Mouse (Mus musculus) ovary, adult 18-20 months (tissue): ENCODE measurements around the gene Acrbp.

ENCODE experiments used
- DNase-seq: peaks from one replicate; pipeline ENCODE4 v3.0.0; 2022; ENCODE audit warnings: low spot score, mixed read lengths

The Acrbp gene

DNA sequence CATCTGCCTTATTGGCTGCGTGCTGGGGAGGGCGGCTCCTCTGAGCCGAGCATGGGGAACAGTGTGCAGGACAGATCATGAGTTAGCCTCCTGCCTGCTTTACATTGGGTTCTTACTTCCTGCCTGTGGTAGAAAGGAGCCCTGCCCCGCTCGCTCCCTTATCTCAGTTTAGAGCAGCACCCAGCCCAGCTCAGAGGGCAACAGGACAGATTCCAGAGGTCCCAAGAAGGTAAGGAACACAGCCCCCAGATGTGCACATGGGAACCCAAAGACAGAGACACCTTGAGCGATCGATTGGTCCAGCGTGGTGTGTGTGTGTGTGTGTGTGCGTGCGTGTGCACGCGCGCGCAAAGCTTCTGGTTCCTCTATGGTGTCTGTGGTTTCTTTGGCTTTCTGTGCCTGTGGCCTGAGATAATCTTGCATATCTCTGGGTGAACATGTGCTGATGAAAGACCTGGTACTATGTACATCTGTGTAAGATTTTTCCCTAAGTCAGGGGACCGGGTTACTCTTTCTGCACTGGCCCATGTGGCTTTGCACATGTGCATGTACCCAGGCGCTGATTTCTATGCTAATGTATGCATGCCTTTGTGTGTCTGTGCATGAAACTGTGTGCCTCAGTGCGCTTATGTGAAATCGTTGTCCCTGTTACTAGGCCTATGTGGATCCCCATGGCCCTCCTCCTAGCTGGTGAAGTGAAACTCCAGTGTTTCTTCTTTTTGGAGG is 21.8 kb downstream of the Acrbp start:
- no peak for DNase-seq

DNA sequence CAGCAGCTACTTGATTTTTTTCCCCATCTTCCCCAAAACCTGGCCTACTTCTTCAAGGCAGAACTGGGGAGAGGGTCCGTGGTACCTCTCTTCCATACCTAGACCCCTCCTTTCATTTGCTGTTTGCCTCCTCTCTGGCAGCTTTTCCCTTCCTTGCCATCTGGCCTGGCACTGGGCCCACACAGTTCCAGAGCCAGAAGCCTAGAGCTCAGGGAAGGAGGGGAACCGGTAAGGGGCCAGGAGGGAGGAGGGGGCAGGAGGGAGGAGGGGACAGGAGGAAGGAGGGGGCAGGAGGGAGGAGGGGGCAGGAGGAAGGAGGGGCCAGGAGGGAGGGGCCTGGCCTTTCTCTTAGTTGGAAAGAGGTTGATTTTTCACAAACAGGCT is 22.4 kb downstream of the Acrbp start:
- no peak for DNase-seq

DNA sequence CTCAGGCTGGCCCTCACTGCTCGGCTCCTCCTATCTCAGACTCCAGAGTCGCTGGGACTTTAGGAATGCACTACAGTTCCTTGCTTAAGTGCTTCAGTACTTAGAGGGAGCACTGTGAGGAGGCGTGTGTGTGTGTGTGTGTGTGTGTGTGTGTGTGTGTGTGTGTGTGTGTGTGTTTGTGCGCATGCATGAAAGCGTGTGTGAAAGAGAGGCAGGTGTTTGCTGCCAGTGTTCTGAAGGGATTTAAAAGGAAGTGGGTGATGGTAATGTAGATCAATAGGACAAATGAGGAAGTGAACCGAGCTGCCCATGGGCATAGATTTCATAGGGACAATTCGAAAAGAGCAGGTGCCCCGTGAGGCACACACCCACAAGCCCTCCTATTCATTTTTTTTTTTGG is 24.3 kb downstream of the Acrbp start:
- DNase-seq = no peak

DNA sequence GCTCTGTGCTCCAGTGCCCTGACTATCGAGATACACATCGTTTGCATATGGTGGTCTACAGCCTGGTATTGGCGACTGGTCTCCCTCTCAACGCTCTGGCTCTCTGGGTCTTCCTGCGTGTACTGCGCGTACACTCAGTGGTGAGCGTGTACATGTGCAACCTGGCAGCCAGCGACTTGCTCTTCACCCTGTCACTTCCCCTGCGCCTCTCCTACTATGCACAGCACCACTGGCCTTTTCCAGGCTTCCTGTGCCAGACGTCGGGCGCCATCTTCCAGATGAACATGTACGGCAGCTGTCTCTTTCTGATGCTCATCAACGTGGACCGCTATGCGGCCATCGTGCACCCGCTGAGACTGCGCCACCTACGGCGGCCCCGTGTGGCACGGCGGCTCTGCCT is 31.9 kb downstream of the Acrbp start:
- DNase-seq = no peak

DNA sequence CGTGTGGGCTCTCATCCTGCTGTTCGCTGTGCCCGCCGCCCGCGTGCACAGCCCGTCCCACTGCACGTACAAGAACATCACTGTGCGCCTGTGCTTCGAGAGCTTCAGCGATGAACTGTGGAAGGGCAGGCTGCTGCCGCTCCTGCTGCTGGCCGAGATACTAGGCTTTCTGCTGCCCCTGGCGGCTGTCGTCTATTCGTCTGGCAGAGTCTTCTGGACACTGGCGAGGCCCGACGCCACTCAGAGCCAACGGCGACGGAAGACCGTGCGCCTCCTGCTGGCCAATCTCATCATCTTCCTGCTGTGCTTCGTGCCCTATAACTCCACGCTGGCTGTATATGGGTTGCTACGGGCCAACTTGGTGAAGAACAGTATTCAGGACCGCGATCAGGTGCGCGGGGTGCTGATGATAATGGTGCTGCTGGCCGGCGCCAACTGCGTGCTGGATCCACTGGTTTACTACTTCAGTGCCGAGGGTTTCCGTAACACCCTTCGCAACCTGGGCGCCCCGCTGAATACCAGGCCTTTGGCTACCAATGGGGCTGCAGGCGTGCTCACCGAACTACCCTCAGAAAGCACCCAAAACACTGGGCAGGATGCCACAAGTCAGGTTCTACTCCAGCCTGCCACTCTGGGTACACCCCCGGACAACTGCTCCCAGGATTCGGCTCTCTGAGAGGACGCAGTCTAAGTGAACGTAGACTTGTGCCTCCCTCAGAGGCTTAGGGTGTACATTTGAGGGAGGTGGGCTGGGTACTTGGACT is 32.5 kb downstream of the Acrbp start:
- peak; percentile 88 for DNase-seq

DNA sequence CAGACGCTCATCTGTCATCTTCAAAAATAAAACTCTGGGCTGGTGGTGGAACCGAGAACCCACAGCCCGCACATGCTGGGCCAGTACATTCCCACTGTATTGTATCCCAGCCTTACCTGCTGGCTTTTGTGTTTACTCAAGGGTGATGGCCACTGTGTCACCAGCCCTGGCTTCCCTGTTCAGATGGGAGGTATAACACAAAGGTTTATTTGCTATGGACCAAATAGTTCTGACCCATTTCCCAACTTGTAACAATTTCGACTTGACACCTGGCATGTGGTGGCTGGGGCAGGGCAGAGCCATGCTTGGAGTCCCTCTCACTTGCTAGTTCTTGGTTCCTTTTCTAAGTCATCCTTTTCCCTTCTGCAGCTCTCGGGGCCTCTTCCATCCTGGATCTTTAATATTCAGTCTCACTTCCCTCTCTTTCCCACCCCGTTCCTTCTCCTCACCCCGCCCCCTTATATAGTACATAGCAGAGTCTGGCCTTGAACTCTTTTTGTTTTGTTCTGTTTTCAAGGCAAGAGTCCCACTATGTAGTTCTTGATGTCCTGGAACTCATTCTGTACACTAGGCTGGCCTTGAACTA is 33.4 kb downstream of the Acrbp start:
- DNase-seq = no peak

DNA sequence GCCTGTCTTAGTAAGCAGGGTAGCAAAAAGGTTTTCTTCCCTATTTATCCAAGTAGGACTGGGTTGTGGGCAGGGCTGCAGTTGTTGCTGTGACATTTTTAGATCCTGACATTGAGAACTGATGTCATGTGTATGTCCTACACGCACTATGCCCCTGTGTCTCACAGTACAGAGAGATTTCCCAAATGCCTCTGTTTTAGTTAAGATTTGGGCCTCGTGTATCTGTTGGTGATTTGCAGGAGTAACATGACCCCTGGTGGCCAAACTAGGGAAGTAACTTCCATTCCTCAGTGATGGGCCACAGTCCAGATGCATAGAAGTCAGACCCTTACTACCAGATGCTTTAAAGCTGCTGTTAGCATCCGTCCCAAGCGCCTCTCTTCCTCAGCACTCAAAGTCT is 34.9 kb downstream of the Acrbp start:
- DNase-seq = peak; percentile 46

DNA sequence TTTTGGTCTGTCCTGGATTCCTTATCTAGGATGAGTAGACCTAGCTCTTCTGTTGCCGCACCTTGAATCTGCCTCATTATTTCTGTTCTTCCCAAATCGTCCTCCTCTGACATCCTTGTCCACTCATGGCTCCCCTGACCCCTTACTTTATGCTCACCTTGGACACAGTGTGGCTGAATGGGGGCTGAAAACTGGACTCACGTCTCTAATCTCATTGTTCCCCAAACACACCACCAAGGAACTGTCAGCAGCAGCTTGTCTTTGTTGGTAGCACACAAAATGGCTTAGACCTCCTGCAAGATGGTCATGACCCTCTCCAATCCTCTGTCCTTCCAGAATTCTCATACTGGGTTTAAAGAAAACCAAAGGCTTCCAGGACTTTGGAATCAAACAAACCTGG is 38.4 kb downstream of the Acrbp start:
- no peak for DNase-seq

DNA sequence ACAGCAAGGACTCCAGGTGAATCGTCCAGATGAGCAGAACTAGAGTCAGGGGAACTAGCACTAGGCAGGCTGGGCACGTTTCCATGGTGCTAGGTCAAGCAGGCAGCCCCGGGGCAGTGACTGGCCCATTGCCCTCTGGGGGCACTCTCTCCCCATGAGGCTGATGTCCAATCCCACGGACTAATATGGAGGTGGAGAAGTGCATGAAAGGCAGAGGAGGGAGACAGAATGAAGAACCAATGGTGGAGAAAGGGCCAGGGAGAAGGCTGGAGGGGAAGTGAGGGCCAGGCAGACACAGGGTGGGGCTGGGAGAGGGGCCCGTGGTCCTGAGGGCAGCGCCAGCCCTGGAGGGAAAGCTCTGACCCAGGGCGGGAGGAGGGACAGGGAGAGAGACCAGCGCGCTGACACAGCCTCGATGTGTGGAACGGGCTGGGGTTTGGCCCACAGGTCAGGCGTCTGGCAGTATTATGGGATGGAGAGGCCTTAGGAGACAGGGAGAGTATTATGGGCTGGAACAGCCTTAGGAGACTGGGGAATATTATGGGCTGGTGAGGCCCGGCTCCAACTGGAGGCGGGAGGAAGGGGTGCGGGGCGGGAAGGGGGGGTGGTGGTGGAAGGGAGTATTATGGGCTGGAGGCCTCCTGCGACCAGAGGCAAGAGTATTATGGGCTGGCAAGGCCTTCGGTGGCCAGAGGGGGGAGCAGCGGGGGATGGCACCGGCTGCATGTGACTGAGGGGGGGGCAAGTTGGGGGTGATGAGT is 39.3 kb downstream of the Acrbp start:
- DNase-seq = peak; percentile 84

DNA sequence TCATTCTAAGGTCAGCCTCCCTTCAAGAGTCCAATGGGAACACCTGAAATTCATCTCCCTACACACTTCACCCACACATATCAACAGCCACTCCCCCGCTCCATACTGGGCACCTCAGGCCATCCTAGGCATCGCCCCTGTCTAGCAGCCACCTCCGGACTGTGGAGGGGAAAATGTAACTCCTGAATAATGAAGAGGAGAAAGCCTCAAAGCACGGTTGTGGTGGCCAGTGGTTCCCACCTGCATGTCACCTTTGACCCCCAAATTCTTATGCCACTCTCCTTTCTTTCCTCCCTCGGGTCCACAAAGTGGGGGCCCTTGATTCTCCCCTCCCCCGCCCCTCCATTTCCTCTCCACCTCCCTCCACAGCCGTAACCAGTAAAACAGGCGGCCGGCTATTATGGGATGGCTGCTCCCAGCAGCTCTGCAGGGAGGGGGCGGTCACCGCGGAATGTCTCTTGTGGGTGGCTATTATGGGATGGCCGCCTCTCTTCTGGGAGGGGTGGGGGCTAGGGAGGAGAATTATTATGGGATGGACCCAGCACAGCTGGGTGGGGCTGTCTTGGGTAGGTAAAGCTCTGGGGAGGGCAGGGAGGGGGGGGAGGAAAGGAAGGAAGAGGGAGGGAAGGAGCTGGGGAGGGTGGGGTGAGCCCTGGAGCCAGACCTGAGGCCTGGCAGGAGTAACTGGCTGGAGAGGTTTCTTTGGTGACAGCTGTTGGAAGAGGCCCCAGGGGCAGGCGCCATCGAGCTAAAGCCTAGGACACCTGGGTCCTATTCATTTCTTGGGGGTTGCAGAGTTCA is 40.2 kb downstream of the Acrbp start:
- DNase-seq = peak; percentile 85

DNA sequence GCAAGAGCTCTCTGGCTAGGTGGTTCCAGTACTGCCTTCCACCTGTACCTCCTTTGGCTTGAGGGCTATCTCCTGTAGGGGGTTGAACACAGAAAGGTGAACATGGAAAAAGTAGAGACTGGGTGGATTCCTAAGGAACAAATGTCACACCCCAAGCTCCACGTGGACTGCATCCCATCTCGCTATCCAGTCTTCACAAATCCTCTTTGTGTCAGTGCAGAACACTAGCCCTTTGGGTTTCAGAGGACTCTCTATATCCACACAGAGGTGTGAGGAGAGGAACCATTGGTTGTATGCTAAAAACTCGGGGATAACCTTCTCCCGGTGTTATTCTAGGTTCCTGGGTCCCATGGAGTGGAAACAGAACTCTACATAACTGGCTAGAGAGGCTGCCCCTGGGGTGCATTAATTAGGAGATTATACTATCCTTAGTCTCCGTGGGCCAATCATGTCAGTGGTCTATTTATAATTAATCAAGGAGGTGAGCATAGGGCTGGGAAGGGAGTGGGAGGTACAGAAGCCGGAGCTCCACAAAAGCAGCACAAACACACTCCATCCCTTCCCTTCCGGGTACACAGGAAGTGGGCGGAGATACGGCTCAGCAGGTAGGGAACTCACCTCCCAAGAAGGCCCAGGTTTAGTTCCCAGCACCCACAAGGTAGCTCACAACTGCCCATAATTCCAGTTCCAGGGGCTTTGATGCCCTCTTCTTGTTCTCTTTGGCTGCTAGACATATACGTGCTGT is 41.0 kb downstream of the Acrbp start:
- DNase-seq = no peak

DNA sequence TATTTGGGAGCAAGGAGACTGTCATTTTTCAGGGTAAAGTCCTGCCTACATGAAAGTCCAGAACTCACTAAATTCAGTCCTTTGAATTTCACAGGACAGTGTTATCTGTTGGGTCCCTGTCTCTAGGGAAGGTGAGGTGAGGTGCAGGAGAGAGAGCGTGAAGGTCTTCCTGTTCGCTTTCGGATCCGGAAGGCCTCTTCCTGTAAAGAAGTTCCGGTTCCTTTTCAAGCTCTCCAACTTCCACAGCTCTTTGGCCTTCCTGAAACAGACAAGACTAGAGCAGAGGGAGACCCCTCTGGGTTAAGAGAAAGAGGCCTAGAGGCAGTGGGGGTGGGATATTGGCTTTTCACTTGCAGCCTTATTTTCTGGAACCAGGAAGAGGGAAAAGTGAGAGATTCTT is 42.9 kb downstream of the Acrbp start:
- DNase-seq = no peak

DNA sequence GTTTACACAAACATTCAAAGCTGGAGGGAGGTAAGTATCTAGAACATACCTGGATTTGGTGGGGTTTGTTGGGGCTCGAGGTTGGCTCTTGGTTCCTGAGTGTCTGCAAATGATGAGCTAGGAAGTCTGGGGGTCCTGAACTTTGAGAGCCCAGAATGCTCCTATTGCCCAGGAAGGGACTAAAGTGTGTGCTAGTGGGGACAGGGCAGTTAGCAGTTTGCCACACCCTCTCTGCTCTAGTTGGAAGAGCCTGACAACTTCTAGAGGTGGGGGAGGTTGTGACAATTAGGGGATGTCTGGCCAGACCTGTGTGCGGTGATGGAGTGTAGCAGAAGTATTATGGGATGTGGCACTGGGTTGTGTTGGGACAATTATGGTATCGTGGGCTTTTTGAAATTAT is 45.4 kb downstream of the Acrbp start:
- DNase-seq = no peak

DNA sequence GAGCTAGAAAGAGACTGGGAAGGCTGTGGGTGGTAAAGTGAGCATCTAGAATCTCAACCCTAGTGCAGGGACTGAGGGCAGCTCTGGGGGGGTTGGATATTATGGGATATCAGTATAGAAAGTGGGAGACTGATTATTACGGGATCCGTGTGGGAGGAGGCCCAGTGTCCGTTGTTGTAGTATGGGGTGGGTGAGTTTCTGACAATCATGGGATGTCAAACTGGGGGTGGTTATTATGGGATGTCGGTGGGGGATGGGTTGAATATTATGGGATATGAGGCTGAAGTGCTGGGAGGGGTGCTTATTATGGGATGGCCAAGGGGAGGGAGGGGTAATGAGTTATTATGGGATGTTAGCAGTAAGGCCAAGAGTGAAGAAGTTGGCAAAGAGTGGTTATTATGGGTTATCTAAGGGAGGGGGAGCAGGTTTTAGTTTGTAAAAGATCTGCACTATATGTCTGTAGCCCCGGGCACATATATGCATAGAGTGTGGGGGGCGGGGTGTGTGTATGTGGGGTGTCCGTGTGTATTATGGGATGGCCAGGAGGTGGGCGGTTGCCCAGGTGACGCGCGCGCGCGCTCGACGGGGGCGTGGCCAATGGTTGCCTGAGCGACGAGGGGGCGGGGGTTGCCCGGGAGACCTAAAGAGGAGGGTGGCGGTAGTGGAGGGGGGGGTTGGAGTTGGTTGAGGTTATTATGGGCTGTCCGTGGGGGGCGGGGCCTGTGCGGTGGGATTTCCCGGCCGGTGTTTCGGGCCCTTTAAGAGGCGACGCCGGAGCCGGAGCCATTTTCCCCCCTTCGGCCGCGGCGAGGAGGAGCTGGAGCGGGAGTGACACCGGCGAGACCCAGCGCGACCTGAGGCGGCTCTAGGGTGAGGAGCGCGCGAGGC is 46.1 kb downstream of the Acrbp start, which contains the start of gene Chd4:
TSS of gene Chd4 (plus strand) at position 591 of the 888 bp plus-strand sequence.
- DNase-seq = peak; percentile 90

DNA sequence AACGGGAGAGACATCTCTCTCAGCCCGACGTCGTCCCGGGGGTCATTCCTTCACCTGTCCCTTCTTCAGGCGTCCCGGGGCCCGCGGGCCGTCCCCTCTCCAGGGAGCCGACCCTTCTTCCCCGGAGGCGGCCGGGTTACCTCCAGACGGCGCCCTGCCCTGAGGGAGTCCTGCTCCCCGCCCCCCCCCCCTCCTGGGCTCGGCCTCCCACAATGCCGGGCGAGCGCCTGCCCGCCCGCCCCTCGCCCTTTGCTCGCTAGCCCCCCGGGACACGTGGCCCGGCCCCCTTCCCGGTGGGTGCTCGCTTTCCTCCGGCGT is 46.7 kb downstream of the Acrbp start:
- no peak for DNase-seq

DNA sequence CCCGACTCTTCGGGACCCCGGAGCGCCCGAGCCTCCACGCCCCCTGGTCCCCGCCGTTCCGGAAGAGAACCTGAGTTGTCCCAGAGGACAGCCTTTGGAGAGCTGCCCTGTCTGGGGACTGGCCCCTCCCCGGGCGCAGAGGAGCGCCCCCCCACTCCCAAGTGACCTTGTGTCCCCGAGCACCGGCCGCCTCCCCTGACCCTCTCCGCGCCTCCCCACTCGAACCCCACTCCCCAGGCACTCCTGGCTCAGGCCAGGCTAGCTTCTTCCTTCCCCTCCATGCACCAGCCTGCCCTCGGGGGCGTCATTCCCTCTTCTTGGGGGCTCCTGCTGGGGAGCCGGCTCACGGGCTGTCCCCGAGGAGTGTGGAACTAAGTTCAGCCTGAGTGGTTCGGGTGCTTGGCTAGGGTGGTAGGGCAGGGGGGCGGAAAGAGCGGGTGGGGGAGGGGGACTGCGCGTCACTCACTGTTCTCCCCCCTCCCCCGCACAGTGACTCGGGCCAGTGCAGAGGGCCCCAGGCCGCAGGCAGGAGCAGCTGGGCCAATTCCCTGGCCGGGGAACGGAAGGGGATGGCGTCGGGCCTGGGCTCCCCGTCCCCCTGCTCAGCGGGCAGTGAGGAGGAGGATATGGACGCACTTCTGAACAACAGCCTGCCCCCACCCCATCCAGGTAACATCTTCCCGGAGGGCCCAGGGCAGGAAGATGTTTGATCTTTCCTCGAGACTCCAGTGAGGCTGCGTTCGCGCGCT is 47.3 kb downstream of the Acrbp start:
- DNase-seq = peak; percentile 54

DNA sequence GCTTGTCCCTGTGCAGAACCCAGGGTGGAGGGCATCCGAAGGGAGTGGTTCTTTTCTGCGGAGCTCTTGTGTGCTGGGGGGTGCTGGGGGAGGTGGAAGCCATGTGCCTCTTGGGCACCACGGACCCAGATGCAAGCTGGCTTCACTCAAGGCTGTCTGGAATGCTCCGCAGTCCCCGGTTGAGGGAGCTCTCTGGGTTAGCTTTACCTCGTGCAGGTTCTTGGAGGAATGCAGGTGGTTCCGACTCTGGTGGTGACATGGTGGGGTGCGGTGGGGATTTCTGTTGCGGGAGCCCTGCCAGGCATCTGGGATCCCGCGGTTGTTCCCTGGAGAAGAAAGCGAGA is 47.8 kb downstream of the Acrbp start:
- no peak for DNase-seq

DNA sequence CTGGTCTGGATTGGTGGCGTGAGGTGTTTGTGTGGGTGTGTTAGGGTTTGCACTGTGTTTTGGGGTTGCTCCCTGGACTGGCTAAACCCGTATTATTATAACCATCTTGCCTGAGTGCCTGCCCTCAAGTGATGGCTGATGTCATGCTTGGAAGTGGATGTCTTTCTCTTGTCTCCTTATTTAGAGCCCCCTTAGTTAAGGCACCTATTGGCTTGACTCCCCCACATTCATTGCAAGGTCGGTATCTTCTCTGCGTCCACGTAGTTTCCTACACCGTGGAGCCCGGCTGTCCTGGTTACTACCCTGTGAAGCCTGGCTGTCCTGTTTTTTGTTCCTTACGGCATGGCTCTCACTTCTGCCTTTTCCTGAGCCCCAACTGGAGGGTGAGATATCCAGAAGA is 48.5 kb downstream of the Acrbp start:
- DNase-seq = no peak

DNA sequence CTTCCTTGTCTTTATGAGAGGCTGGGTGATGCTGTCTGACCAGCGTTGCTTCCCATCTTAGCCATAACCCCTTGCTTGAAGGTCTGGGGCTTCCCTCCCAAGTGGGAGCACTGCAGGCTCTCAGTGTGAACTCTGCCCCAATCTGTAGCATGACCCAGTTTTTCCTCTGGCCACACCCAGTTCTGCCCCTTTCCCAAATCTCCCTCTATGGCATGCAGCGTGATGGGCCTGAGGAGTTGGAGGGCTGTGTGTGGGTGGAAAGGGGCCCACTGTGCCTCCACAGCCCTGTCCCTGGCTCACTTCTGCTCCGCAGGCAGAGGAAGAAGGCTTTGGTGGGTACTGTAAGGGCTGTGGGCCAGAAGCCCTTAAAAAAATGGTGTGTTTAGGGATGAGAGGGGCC is 49.0 kb downstream of the Acrbp start:
- DNase-seq = no peak
